Mouse (Mus musculus): ENCODE measurements around the gene Nanos1.

DNA sequence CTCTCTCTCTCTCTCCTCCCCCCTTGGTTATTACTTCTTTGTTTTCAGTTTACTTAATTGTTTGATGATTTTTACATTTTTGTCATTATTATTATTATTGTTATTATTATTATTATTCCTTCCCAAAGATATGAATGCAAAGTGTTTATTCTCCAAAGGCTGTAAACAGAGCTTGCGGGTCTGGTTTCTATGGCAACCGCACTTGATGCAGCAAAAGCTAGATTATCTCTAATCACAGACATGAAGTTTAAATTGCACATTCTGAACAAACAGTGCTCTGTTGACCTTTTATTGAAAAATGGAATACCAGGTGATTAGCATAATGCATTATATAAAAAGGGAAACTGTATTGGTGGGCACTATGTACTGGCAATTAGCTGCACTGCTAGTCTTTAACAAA is 39.4 kb upstream of the Nanos1 start:
- TF ChIP-seq EP300 (IDR thresholded peaks at IDR 0.05; ENCODE audit: low read depth in 1 of 2, low read length in 2 of 2) (no peak), GATA1 (IDR thresholded peaks at IDR 0.05; ENCODE audit: low read depth, low read length) (no peak), ZMIZ1 (IDR thresholded peaks at IDR 0.05; ENCODE audit: low read depth, low read length) (no peak), POLR2AphosphoS2 (IDR thresholded peaks at IDR 0.05; ENCODE audit: low read length) (no peak), CTCF (IDR thresholded peaks at IDR 0.05 in 2 of 3, conservative IDR thresholded peaks at IDR 0.05 in 1 of 3; ENCODE audit: control insufficient read depth in 1 of 3, insufficient read depth in 1 of 3, low read depth in 2 of 3, low read length in 3 of 3, poor library complexity in 1 of 3, severe bottlenecking in 1 of 3) (no peak), MEF2A (IDR thresholded peaks at IDR 0.05; ENCODE audit: extremely low read depth, insufficient replicate concordance, low read depth, low read length, poor library complexity, severe bottlenecking) (no peak), POLR2A (IDR thresholded peaks at IDR 0.05; ENCODE audit: control insufficient read depth in 1 of 2, insufficient read depth in 1 of 2, low read depth in 1 of 2, low read length in 2 of 2, poor library complexity in 1 of 2) (no peak), ETS1 (IDR thresholded peaks at IDR 0.05; ENCODE audit: low read depth, low read length) (no peak), TAL1 (IDR thresholded peaks at IDR 0.05; ENCODE audit: low read length) (no peak)
